Mouse (Mus musculus) intestine, postnatal 0 days (tissue): ENCODE measurements at regions not wholly inside any gene's neighbourhood (a gene's known extent, or its start where the extent isn't known, plus 50 kb on each side); places are given as distances from the start of the nearest gene placed in this dataset.
"Not testable (repeated sequence)": the region's sequence is repeated elsewhere in the genome, so short reads cannot be mapped to it uniquely, and the experiment has no call there.

ENCODE experiments used
- ATAC-seq: fragments of 200-750 bp; cut with Nextera tagmentation; 2 replicates; pipeline ENCODE4 v1.8.0; 2017; ENCODE audit warnings: mild to moderate bottlenecking, moderate TSS enrichment, moderate library complexity
- H3K27ac ChIP-seq: fragments of 300-500 bp; sonication (generic); 2 replicates; pipeline ENCODE4 v1.5.1; 2014; ENCODE audit warnings: mild to moderate bottlenecking, low read depth, low read length, moderate library complexity
- H3K27me3 ChIP-seq: fragments of 300-500 bp; sonication (generic); replicated peaks from 2 replicates; pipeline ENCODE4 v1.6.1; 2014; ENCODE audit warnings: low read length, mixed read lengths; ENCODE audit not compliant: control insufficient read depth, insufficient read depth
- H3K36me3 ChIP-seq: fragments of 300-500 bp; sonication (generic); 2 replicates; pipeline ENCODE4 v1.6.1; 2014; ENCODE audit warnings: mild to moderate bottlenecking, moderate library complexity; ENCODE audit not compliant: control insufficient read depth, insufficient read depth
- H3K4me1 ChIP-seq: fragments of 300-500 bp; sonication (generic); replicated peaks from 2 replicates; pipeline ENCODE4 v1.6.1; 2014; ENCODE audit warnings: antibody characterized with exemption, low read length, mixed read lengths; ENCODE audit not compliant: control insufficient read depth, insufficient read depth
- H3K4me2 ChIP-seq: fragments of 300-500 bp; sonication (generic); replicated peaks from 2 replicates; pipeline ENCODE4 v1.6.1; 2014; ENCODE audit warnings: low read depth, mild to moderate bottlenecking, moderate library complexity
- H3K4me3 ChIP-seq: fragments of 300-500 bp; sonication (generic); 2 replicates; pipeline ENCODE4 v1.5.1; 2014; ENCODE audit warnings: low read depth, low read length
- H3K9ac ChIP-seq: fragments of 300-500 bp; sonication (generic); 2 replicates; pipeline ENCODE4 v1.6.1; 2014; ENCODE audit warnings: mild to moderate bottlenecking, low read depth, low read length
- H3K9me3 ChIP-seq: fragments of 300-500 bp; sonication (generic); 2 replicates; pipeline ENCODE4 v1.6.1; 2016; ENCODE audit warnings: mixed run types; ENCODE audit not compliant: control insufficient read depth
- WGBS: fragments of 180-500 bp; shearing (Covaris S2); extraction: QIAGEN DNeasy Blood & Tissue Kit; methylation state at CpG from one replicate; pipeline ENCODE4 v1.1.7; 2014; 5-methylcytosine and 5-hydroxymethylcytosine counted together

DNA sequence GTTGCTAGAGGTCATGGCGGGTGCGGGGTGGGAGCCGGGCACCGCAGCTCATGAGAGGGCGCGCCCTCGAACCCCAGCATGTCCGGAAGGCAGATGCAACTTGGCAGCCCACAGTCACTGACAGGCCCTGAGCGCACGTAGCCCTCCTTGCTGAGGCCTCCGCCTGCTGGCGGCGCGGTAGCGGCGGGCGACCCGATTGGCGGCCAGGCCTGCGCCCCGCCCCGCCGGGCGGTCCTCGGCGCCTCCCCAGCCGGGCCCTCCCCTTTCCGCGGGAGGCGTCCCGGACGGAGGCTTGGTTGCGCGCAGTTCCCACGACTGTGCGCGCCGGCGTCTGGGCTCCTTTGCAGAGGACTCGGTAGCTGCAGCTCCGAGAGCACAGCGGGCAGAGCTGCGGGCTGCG lies 301.9 kb downstream of the Hpcal1 start:
- ATAC-seq = not testable (repeated sequence)

DNA sequence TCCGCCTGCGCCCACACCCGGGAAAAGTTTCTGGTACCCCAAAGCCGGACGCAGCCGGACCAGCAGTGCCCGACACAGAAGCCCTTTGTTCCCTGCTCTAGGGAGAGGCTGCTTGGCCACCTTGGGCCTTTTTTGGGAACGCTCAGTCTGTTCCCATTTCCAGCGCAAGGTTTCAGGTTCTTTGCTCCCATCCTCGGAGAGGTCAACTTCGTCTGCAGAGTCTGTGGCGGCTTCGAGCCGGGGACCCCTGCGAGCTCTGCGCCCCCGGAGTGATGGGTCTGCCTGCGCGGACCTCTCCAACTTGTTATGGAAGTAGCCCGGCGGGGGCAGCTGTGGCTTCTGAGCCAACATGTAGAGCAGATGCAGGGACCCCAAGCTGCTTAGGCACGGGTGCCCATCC lies 302.7 kb downstream of the Hpcal1 start:
- WGBS = 3% methylated on average over 15 of the region's 22 CpGs
- not testable (repeated sequence) for H3K4me1 ChIP-seq, H3K27ac ChIP-seq, H3K27me3 ChIP-seq, ATAC-seq, H3K9me3 ChIP-seq, H3K36me3 ChIP-seq, H3K9ac ChIP-seq
- peak overlapping the region; percentile 45 for H3K4me3 ChIP-seq
- peak overlapping the region; percentile 81 for H3K4me2 ChIP-seq

More for the DNA sequence above, 301.9 kb downstream of the Hpcal1 start:
- Histone ChIP-seq H3K4me2 (peak overlapping the region; percentile 81), H3K4me3 (peak overlapping the region; percentile 45)
- H3K27me3 ChIP-seq, H3K9me3 ChIP-seq, H3K4me1 ChIP-seq, H3K36me3 ChIP-seq, H3K27ac ChIP-seq, H3K9ac ChIP-seq: not testable (repeated sequence)
- 1% methylated on average over 42 of the region's 44 CpGs for WGBS
